Mouse (Mus musculus): ENCODE measurements at regions not wholly inside any gene's neighbourhood (a gene's known extent, or its start where the extent isn't known, plus 50 kb on each side); places are given as distances from the start of the nearest gene placed in this dataset.

DNA sequence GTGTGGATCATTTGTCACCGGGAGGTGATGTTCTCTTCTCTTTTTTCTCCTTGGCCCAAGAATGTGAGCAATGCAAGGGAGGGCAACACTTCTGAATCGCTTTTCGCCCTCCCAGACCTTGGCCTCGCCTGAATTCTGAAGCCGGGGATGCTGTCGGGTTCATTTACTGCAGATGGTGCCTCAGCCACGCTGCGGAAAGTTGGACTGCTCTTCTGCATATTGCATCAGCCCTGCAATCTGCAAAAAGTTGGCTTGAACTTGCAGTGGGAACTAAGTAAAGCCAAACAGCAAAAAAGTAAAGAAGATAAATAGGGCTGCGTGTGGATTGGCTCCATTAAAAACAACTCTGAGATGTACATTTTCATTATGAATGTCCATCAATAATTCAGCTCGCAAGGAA, 55.9 kb upstream of the Dok5 start:
- Histone ChIP-seq H3K4me3 (ENCODE audit: control insufficient read depth, low read depth, low read length) (no peak overlapping the region), H3K27me3 (ENCODE audit: control insufficient read depth, insufficient read depth, low read length) (no peaks in the 10 kb centered on the region), H3K27ac (ENCODE audit: control insufficient read depth, insufficient read depth, low read depth, low read length) (no peak overlapping the region), H3K4me1 (ENCODE audit: control insufficient read depth, insufficient read depth, low read length) (peaks cover 6% of the 10 kb centered on the region), H3K36me3 (ENCODE audit: control insufficient read depth, insufficient read depth, low read length) (no peaks in the 10 kb centered on the region)
- TF ChIP-seq POLR2A (IDR thresholded peaks at IDR 0.05; ENCODE audit: control insufficient read depth, low read depth, low read length) (no peak), CTCF (IDR thresholded peaks at IDR 0.05; ENCODE audit: control insufficient read depth, insufficient read depth, insufficient replicate concordance, low read depth, low read length) (no peak)

DNA sequence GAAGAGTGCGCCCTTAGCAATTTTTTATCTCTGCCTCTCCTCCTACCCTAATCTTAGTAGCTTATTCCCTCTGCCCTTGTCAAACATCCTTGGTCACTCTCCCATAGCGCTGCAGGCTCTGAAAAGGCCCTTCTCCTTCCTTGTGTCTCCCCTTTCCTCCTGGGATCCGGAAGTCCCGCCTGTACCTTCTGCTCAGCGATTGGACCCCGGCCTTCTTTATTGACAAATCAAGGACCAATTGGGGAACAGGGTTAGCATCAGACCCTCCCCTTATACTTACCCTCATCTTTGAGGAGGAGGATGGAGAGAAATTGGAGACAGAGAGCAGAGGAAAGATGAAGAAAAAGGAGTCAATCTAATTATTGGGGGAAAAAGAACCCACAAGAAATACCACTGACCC, 57.9 kb upstream of the Dok5 start:
- Histone ChIP-seq H3K27me3 (ENCODE audit: control insufficient read depth, insufficient read depth, low read length) (no peaks in the 10 kb centered on the region), H3K4me1 (ENCODE audit: control insufficient read depth, insufficient read depth, low read length) (peaks cover 6% of the 10 kb centered on the region), H3K4me3 (ENCODE audit: control insufficient read depth, low read depth, low read length) (peak overlapping the region; percentile 76), H3K27ac (ENCODE audit: control insufficient read depth, insufficient read depth, low read depth, low read length) (no peak overlapping the region), H3K36me3 (ENCODE audit: control insufficient read depth, insufficient read depth, low read length) (no peaks in the 10 kb centered on the region)
- no peak for TF ChIP-seq CTCF (IDR thresholded peaks at IDR 0.05; ENCODE audit: control insufficient read depth, insufficient read depth, insufficient replicate concordance, low read depth, low read length)
- no peak for TF ChIP-seq POLR2A (IDR thresholded peaks at IDR 0.05; ENCODE audit: control insufficient read depth, low read depth, low read length)

DNA sequence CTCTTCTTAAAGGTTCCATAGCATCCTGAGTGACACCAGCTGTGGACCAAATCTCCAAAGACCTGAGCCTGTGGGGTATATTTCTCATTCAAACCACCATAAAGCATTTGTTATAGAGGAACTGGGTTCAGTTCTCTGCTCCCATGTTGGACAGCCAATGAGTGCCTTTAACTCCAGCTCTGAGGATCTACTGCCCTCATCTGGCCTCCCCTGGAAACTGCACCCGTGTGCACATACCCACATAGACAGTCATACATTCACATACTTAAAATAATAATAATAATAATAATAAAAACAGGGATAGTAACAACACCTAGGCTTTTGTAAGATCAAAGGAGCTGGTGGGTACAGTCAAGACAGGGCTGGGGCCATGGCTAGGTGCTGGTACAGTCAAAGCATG, 58.8 kb upstream of the Dok5 start:
- Histone ChIP-seq H3K27ac (ENCODE audit: control insufficient read depth, insufficient read depth, low read depth, low read length) (no peak overlapping the region), H3K4me1 (ENCODE audit: control insufficient read depth, insufficient read depth, low read length) (peaks cover 6% of the 10 kb centered on the region), H3K27me3 (ENCODE audit: control insufficient read depth, insufficient read depth, low read length) (no peaks in the 10 kb centered on the region), H3K4me3 (ENCODE audit: control insufficient read depth, low read depth, low read length) (no peak overlapping the region), H3K36me3 (ENCODE audit: control insufficient read depth, insufficient read depth, low read length) (no peaks in the 10 kb centered on the region)
- TF ChIP-seq CTCF (IDR thresholded peaks at IDR 0.05; ENCODE audit: control insufficient read depth, insufficient read depth, insufficient replicate concordance, low read depth, low read length) (peak; percentile 38; the same call in 1 of the 2 replicates), POLR2A (IDR thresholded peaks at IDR 0.05; ENCODE audit: control insufficient read depth, low read depth, low read length) (no peak)

DNA sequence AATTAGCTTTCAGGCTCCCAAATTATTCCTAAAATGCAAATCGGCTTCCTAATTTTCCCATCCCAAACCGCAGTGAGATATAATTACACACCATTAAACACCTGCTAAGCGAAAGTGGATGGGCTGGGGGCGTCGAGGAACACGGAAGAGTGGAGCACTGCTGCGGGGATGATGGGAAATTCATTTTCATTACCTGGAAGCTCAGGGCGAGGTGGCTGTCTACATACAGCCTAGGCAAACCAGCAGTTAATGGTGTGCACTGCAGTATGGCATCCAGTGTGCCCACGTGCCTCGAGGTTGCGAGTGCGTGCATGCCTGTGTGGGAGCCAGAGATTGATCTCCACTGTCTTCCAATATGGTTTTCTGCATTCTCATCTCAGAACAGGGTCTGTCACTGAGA, 62.6 kb upstream of the Dok5 start:
- H3K4me3 ChIP-seq (ENCODE audit: control insufficient read depth, low read depth, low read length) = no peak overlapping the region
- no peaks in the 10 kb centered on the region for H3K4me1 ChIP-seq (ENCODE audit: control insufficient read depth, insufficient read depth, low read length)
- no peak overlapping the region for H3K27ac ChIP-seq (ENCODE audit: control insufficient read depth, insufficient read depth, low read depth, low read length)
- H3K36me3 ChIP-seq (ENCODE audit: control insufficient read depth, insufficient read depth, low read length) = no peaks in the 10 kb centered on the region
- no peaks in the 10 kb centered on the region for H3K27me3 ChIP-seq (ENCODE audit: control insufficient read depth, insufficient read depth, low read length)
- TF ChIP-seq POLR2A (IDR thresholded peaks at IDR 0.05; ENCODE audit: control insufficient read depth, low read depth, low read length) (no peak), CTCF (IDR thresholded peaks at IDR 0.05; ENCODE audit: control insufficient read depth, insufficient read depth, insufficient replicate concordance, low read depth, low read length) (no peak)

DNA sequence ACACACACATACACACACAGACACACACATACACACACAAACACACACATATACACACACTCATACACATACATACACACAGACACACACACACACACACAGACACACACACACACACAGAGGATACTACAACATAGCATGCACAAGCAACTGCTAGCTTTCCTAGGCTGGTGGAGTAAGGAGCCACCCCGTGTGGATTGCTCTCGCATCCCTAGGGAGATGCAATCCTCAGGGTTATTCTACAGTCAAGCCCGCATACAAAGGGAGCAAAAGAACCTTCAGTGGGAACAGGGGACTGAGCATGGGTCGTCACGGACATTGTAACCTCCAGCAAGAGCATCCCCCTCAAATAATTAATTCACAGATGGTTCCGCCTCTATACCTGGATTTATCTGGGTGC, 63.1 kb upstream of the Dok5 start:
- no peaks in the 10 kb centered on the region for H3K36me3 ChIP-seq (ENCODE audit: control insufficient read depth, insufficient read depth, low read length)
- no peak overlapping the region for H3K4me3 ChIP-seq (ENCODE audit: control insufficient read depth, low read depth, low read length)
- no peak overlapping the region for H3K27ac ChIP-seq (ENCODE audit: control insufficient read depth, insufficient read depth, low read depth, low read length)
- no peak for TF ChIP-seq CTCF (IDR thresholded peaks at IDR 0.05; ENCODE audit: control insufficient read depth, insufficient read depth, insufficient replicate concordance, low read depth, low read length)
- no peak for TF ChIP-seq POLR2A (IDR thresholded peaks at IDR 0.05; ENCODE audit: control insufficient read depth, low read depth, low read length)
- H3K4me1 ChIP-seq (ENCODE audit: control insufficient read depth, insufficient read depth, low read length) = no peaks in the 10 kb centered on the region
- H3K27me3 ChIP-seq (ENCODE audit: control insufficient read depth, insufficient read depth, low read length) = no peaks in the 10 kb centered on the region

DNA sequence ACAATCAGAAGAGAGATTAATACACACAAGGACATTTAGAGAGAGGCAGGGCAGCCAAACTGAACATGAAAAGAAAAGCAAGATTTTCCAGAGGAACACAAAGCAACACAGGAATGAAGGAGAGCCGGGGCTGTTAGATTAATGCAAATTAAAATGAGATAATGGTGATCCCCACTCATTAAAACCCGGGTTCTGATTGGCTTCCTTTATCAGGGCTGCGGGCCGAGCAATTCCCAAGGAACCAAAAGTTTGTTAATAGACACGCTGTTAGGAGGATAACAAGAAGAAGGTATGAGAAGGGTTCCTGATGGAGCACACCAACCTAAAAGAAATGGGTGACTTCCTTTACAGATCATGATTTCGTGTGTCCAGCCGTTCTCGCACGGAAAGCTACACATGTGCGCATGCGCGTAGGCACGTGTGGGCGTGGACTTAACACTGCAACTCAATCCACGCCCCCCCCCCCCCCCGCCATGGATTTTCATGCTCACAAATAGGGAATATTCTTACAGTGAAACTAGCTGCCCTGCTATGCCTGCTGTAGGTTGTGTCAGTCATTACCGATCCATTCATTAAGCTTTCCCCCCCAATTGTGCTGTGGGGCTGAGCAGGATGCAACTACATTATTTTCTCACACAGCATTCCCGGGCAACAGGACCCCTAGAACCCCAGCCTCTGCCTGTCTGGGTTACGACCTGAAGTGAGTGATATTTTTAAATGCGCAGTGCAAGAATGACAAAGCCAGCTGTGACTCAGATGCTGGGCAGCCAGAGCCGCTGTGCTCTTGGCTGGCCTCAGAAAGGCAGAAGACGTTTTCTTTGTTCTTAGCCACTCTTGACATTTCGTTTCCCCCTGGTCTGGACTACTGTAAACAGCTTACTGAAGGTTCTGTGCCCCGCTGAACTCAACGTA, 60.5 kb upstream of the 4930470P17Rik start:
- Histone ChIP-seq H3K4me1 (ENCODE audit: control insufficient read depth, insufficient read depth, low read length) (peaks cover 2% of the 10 kb centered on the region), H3K27me3 (ENCODE audit: control insufficient read depth, insufficient read depth, low read length) (no peaks in the 10 kb centered on the region), H3K36me3 (ENCODE audit: control insufficient read depth, insufficient read depth, low read length) (no peaks in the 10 kb centered on the region), H3K27ac (ENCODE audit: control insufficient read depth, insufficient read depth, low read depth, low read length) (no peak overlapping the region), H3K4me3 (ENCODE audit: control insufficient read depth, low read depth, low read length) (peak overlapping the region; percentile 85)
- TF ChIP-seq CTCF (IDR thresholded peaks at IDR 0.05; ENCODE audit: control insufficient read depth, insufficient read depth, insufficient replicate concordance, low read depth, low read length) = no peak
- TF ChIP-seq POLR2A (IDR thresholded peaks at IDR 0.05; ENCODE audit: control insufficient read depth, low read depth, low read length) = no peak

DNA sequence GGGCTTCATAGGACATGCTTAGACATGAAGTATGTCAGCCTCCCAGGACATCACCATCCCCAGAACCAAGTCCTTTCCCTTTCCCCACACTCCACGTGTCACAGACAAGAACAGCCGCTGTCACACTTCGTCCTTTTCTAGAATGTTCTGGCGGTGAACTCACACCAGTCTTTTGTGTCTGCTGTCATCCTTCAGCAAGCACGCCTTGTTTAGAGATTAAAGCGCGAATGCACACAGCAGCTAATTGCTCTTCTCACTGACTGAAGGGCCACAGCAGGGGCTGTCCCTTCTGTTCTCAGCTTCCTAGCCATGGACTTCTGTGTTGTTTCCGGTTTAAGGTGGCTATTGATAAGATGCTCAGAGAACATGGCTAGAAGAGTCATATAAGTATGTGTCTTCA, 57.5 kb upstream of the 4930470P17Rik start:
- H3K4me3 ChIP-seq (ENCODE audit: control insufficient read depth, low read depth, low read length) = no peak overlapping the region
- no peaks in the 10 kb centered on the region for H3K27me3 ChIP-seq (ENCODE audit: control insufficient read depth, insufficient read depth, low read length)
- peaks cover 2% of the 10 kb centered on the region for H3K4me1 ChIP-seq (ENCODE audit: control insufficient read depth, insufficient read depth, low read length)
- no peaks in the 10 kb centered on the region for H3K36me3 ChIP-seq (ENCODE audit: control insufficient read depth, insufficient read depth, low read length)
- TF ChIP-seq CTCF (IDR thresholded peaks at IDR 0.05; ENCODE audit: control insufficient read depth, insufficient read depth, insufficient replicate concordance, low read depth, low read length) = no peak
- TF ChIP-seq POLR2A (IDR thresholded peaks at IDR 0.05; ENCODE audit: control insufficient read depth, low read depth, low read length) = no peak
- H3K27ac ChIP-seq (ENCODE audit: control insufficient read depth, insufficient read depth, low read depth, low read length) = no peak overlapping the region

Data from testis, adult 2 months (tissue).